Mouse (Mus musculus): ENCODE measurements at regions not wholly inside any gene's neighbourhood (a gene's known extent, or its start where the extent isn't known, plus 50 kb on each side); places are given as distances from the start of the nearest gene placed in this dataset.
"Not testable (repeated sequence)": the region's sequence is repeated elsewhere in the genome, so short reads cannot be mapped to it uniquely, and the experiment has no call there.

GRCm38 (mm10) chr11:31615107-31615811 lies 56.4 kb downstream of the Bod1 start:
- intact Hi-C loops (cut with DNase I): loop anchor here (5.0 kb wide), 1 partner anchor 368 kb away; no protein-coding TSS in a partner anchor
- DNase-seq (ENCODE audit: low spot score in 2 of 2): peak; percentile 30 to 41

- intact Hi-C loops (cut with DNase I): no loop called here
- no peak for DNase-seq (ENCODE audit: low spot score in 2 of 2)
These were observed 57.3 kb downstream of the Bod1 start for GRCm38 (mm10) chr11:31614394-31614713.

- DNase-seq (ENCODE audit: low spot score in 2 of 2): no peak
These were observed 57.8 kb downstream of the Bod1 start for GRCm38 (mm10) chr11:31613688-31614393.

GRCm38 (mm10) chr11:31608458-31608857 lies 63.2 kb downstream of the Bod1 start:
- intact Hi-C loops (cut with DNase I): no loop called here
- DNase-seq (ENCODE audit: low spot score in 2 of 2): no peak

More at GRCm38 (mm10) chr11:31613688-31614393, 57.8 kb downstream of the Bod1 start:
- intact Hi-C loops (cut with DNase I): no loop called here

GRCm38 (mm10) chr11:31601499-31601898 lies 70.2 kb downstream of the Bod1 start:
- no peak for DNase-seq (ENCODE audit: low spot score in 2 of 2)
- intact Hi-C loops (cut with DNase I): loop anchor here (5.0 kb wide), 1 partner anchor 234 kb away; no protein-coding TSS in a partner anchor

GRCm38 (mm10) chr11:31593604-31594003 lies 78.1 kb downstream of the Bod1 start:
- intact Hi-C loops (cut with DNase I): no loop called here
- DNase-seq (ENCODE audit: low spot score in 2 of 2): no peak

GRCm38 (mm10) chr11:31592061-31592460 lies 79.6 kb downstream of the Bod1 start:
- no peak for DNase-seq (ENCODE audit: low spot score in 2 of 2)
- intact Hi-C loops (cut with DNase I): no loop called here

GRCm38 (mm10) chr11:31591037-31591554 lies 80.6 kb downstream of the Bod1 start:
- intact Hi-C loops (cut with DNase I): no loop called here
- no peak for DNase-seq (ENCODE audit: low spot score in 2 of 2)

- DNase-seq (ENCODE audit: low spot score in 2 of 2): no peak
- intact Hi-C loops (cut with DNase I): no loop called here
These were observed 96.7 kb downstream of the Bod1 start for GRCm38 (mm10) chr11:31574941-31575340.

- intact Hi-C loops (cut with DNase I): no loop called here
- DNase-seq (ENCODE audit: low spot score in 2 of 2): no peak
These were observed 106.8 kb downstream of the Bod1 start for GRCm38 (mm10) chr11:31564742-31565510.

GRCm38 (mm10) chr11:31563826-31564741 lies 107.6 kb downstream of the Bod1 start:
- DNase-seq (ENCODE audit: low spot score in 2 of 2): no peak
- intact Hi-C loops (cut with DNase I): no loop called here

GRCm38 (mm10) chr11:31562954-31563353 lies 108.7 kb downstream of the Bod1 start:
- intact Hi-C loops (cut with DNase I): no loop called here
- DNase-seq (ENCODE audit: low spot score in 2 of 2): no peak

- no peak for DNase-seq (ENCODE audit: low spot score in 2 of 2)
- intact Hi-C loops (cut with DNase I): no loop called here
These were observed 110.9 kb downstream of the Bod1 start for GRCm38 (mm10) chr11:31560775-31561174.

- no peak for DNase-seq (ENCODE audit: low spot score in 2 of 2)
- intact Hi-C loops (cut with DNase I): no loop called here
These were observed 116.6 kb downstream of the Bod1 start for GRCm38 (mm10) chr11:31555042-31555441.

- no peak for DNase-seq (ENCODE audit: low spot score in 2 of 2)
- intact Hi-C loops (cut with DNase I): no loop called here
These were observed 119.9 kb downstream of the Bod1 start for GRCm38 (mm10) chr11:31551614-31552271.

- DNase-seq (ENCODE audit: low spot score in 2 of 2): no peak
These were observed 120.7 kb downstream of the Bod1 start for GRCm38 (mm10) chr11:31550747-31551613.

GRCm38 (mm10) chr11:31545514-31545913 lies 126.2 kb downstream of the Bod1 start:
- intact Hi-C loops (cut with DNase I); DNase-seq (ENCODE audit: low spot score in 2 of 2): not testable (repeated sequence)

More at GRCm38 (mm10) chr11:31550747-31551613, 120.7 kb downstream of the Bod1 start:
- intact Hi-C loops (cut with DNase I): no loop called here

Measured in left cerebral cortex, postnatal 36 days (tissue).